Mouse (Mus musculus) G1E (cell line): ENCODE measurements at regions not wholly inside any gene's neighbourhood (a gene's known extent, or its start where the extent isn't known, plus 50 kb on each side); places are given as distances from the start of the nearest gene placed in this dataset.

Source experiments
- CTCF ChIP-seq: IDR thresholded peaks from 2 replicates; pipeline ENCODE4 v1.5.1; 2012; ENCODE audit warnings: low read depth, low read length, inconsistent platforms, mixed read lengths
- GATA1 ChIP-seq: IDR thresholded peaks from 2 replicates; pipeline ENCODE4 v1.6.1; 2012; ENCODE audit warnings: borderline replicate concordance, low read length, inconsistent platforms, mixed read lengths
- GATA2 ChIP-seq: IDR thresholded peaks from 2 replicates; pipeline ENCODE4 v1.6.1; 2012; ENCODE audit warnings: low read depth, low read length, inconsistent platforms, borderline replicate concordance
- POLR2AphosphoS5 ChIP-seq: IDR thresholded peaks from 2 replicates; pipeline ENCODE4 v1.6.1; 2012; ENCODE audit warnings: low read depth, low read length, inconsistent platforms; ENCODE audit not compliant: insufficient replicate concordance
- TAL1 ChIP-seq: conservative IDR thresholded peaks from 2 replicates; pipeline ENCODE4 v1.6.1; 2012; ENCODE audit warnings: low read depth, low read length, inconsistent platforms, mixed read lengths

DNA sequence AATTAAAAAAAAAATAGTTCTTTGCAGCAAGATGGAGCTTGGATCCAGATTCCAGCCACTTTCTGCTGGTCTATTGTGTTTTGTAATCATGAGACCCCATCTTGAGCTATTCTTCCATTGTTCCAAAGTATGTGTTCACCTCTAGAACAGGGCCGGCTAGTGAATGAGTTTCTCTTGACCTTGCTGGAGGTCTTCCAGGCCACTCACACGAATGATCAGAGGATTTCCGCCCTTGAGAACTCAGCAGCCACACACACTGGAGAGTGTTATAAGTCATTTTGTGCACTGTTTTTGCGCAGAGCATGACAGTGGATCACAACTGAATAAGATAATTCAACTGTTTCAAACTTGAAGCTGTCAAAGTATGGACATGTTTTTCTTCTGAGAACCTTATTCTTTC, 110.5 kb downstream of the Tbx4 start:
- TF ChIP-seq CTCF: no peak
- no peak for TF ChIP-seq POLR2AphosphoS5
- no peak for TF ChIP-seq TAL1
- no peak for TF ChIP-seq GATA2
- no peak for TF ChIP-seq GATA1
